Mouse (Mus musculus) brain, adult 2 months (tissue): ENCODE data around the gene Dnase1l3.
"Not testable (repeated sequence)": the region's sequence is repeated elsewhere in the genome, so short reads cannot be mapped to it uniquely, and the experiment has no call there.

ENCODE experiments used
- DNase-seq: peaks from one replicate; pipeline ENCODE4 v3.0.0; 2011; ENCODE audit warnings: low read depth, low spot score

Dnase1l3 gene

GRCm38 (mm10) chr14:8011938-8012337, 17.6 kb upstream of the Dnase1l3 start:
- no peak for DNase-seq

- no peak for DNase-seq
Observed at GRCm38 (mm10) chr14:8011297-8011696, 16.9 kb upstream of the Dnase1l3 start.

DNA sequence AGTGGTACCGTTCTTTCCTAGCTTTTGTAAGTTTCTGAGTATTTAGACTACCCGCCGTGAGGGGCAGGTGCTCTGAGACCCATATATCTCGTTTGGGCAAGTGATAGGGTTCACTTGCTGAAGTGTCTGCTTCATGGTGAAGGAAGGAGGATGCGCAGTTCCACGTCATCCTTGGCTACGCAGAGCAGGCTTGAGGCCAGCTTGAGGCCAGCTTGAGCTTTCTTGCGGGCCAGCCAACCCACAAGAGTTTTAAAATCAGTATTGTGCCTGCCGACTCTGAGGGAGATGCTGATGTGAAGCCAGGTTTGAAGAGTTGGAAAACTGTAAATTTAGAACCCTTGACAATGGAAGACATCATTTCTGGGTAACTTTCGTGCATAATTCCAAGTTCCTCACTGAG, 13.6 kb upstream of the Dnase1l3 start:
- peak; percentile 77 for DNase-seq

GRCm38 (mm10) chr14:8007486-8007885, 13.1 kb upstream of the Dnase1l3 start:
- no peak for DNase-seq

DNA sequence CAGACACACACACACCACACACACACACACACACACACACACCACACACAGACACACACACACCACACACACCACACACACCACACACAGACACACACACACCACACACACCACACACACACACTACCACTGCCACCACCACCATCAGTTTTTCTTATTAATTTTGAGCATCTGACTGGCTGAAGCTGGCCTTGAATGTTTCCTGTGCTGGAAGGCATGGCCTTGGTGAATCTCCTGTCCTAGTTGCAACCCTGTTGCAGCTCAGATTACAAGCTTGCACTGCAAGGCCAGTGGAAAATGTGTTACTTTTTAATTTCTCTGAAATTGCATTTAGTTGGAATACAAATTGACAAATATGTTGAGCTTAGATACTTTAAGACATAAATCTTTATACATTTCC, 12.7 kb upstream of the Dnase1l3 start:
- DNase-seq: no peak

- not testable (repeated sequence) for DNase-seq
Observed at GRCm38 (mm10) chr14:8006061-8006460, 11.7 kb upstream of the Dnase1l3 start.

DNA sequence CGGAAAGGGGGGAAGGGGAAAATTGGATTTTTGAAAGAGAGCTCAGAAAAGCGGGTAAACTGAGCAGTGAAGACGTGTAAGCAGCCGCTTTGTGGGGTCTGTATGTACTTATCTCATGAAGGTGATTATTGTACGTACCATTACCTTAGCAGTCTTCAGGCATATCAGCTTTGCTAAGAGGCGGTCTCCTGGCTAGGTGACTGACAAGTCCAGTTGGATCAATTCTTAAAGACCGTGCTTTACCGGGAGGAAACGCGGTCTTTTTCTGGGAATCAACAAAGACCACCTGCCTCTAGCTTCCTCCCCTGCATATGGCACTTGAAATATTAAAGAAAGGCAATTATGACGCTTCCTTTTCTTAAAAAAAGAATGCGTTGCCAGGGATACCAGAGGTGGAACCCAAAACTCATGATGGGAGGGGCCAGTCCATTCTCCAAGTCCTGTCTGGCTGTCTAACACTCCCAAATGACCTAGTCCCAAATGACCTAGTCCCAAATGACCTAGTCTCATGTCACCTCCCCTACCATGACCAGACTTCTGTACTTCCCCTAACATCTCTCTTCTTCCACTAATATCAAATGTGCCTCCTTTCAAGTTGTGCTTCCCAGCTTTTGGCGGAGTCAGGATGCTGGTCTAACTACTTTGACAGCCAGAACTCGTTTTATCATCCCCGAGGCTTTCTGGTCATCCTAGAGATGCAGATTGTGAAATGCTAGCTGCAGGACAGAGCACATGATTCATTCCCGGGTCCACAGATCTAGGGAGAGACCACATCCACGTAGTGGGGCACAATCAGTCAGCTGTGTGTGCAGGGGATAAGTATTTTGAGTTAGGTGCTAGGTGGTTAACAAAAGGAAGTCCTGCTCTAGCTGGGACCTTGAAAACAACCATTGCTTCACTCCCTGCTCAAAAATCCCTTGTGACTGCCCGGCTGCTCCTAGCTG, 9.6 kb upstream of the Dnase1l3 start:
- DNase-seq: peak; percentile 48

- peak; percentile 76 for DNase-seq
Observed at GRCm38 (mm10) chr14:8003093-8003670, 8.8 kb upstream of the Dnase1l3 start.

DNA sequence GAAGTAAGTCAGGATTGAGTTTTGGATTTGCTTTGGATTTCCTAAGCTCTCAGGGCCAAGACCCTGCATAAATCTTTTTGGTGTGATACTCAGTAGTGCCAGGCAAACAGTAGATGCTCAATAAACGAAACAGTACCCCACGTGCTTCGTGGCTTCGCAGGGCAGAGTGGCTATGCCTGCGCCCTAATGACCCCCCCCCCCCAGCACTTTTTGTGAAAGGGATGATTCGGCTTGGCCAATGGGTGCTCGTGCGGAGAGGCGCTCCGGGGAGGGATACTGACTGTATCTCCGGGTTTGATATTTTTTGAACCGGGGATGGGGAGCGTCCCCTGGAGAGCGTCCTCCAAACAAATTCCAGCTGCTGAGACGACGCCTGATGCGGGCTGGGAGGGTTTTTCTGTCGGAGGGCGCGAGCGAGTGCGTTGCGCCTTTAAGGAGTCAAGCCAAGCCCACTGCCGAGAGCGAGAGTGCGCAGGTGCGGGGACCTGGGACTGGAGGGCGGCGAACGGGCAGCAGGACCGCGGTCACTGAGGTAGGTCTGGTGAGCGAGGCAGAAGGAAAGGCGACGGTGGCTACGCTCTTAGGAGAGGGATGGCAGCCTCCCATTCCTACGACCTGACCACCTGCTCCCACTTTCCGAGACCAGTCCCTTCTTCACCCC, 8.2 kb upstream of the Dnase1l3 start, which contains the start of gene Abhd6:
Abhd6 (plus strand) TSS at position 471 of the 661 bp plus-strand sequence.
- peak; percentile 95 for DNase-seq

DNA sequence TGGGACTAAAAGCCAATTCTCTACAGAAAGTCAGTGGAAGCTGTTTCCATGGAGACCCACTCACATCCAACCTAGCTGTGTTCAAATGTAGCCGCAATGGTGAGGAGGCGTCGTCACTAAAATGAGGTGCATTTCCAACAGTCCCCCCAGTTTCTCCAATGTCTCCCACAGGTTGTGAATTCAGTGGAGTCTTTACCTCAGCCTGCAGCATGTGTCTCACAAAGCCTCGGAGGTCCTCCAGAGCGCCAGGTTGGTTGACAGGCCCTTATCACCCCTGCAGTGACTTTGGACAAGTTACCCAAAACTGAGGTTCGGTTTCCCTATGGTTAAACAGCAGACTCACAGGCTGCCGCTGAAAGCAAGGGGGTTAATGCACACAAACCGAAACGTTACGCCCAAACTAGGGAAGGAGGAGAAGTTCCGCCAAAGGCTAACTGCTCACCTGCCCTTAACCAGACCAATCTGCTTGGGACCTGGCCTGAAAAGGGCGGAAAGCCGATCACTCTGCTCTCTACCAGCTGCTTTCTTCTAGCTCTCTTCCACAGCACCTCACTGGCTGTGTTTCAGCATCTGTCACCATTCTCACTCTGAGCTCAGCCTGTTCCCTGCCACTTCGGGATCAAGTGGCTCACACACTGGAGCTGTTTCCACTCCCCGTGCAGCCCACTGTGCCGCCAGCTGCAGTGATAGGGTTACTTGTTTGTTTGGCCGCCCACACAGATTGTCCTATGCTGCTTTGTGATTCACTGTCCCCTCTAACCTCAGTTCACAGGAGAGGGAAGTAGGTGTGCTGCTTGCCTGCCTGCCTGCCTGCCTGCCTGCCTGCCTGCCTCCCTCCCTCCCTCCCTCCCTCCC, 6.7 kb upstream of the Dnase1l3 start:
- DNase-seq: peak; percentile 80

GRCm38 (mm10) chr14:8000247-8000646, 5.9 kb upstream of the Dnase1l3 start:
- no peak for DNase-seq

- no peak for DNase-seq
Observed at GRCm38 (mm10) chr14:7999435-7999834, 5.1 kb upstream of the Dnase1l3 start.

GRCm38 (mm10) chr14:7999030-7999429, 4.7 kb upstream of the Dnase1l3 start:
- DNase-seq: no peak

GRCm38 (mm10) chr14:7997255-7997696, 2.9 kb upstream of the Dnase1l3 start:
- DNase-seq: peak; percentile 95

GRCm38 (mm10) chr14:7992158-7992557, 2.2 kb downstream of the Dnase1l3 start:
- no peak for DNase-seq

- no peak for DNase-seq
Observed at GRCm38 (mm10) chr14:7991108-7991776, 3.1 kb downstream of the Dnase1l3 start.

- no peak for DNase-seq
Observed at GRCm38 (mm10) chr14:7989961-7990360, 4.4 kb downstream of the Dnase1l3 start.

DNA sequence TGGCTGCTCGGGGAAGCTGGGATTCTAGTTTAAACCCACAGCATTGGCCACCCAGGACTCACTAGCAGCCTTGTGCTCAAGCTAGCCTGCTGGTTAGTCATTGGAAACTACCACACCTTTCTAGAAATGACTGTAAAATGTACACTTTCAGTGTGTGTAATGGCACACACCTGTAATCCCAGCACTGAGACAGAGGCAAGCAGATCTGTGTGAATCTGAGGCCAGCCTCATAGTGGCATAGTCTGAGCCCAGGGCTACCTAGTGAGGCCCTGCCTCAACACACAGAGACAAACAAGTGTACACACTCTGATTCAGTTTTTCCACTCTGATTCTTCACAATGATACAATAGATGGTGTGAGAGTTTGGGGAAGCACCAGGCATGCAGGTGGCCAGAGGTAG, 5.0 kb downstream of the Dnase1l3 start:
- DNase-seq: no peak

GRCm38 (mm10) chr14:7986913-7987312, 7.5 kb downstream of the Dnase1l3 start:
- no peak for DNase-seq

DNA sequence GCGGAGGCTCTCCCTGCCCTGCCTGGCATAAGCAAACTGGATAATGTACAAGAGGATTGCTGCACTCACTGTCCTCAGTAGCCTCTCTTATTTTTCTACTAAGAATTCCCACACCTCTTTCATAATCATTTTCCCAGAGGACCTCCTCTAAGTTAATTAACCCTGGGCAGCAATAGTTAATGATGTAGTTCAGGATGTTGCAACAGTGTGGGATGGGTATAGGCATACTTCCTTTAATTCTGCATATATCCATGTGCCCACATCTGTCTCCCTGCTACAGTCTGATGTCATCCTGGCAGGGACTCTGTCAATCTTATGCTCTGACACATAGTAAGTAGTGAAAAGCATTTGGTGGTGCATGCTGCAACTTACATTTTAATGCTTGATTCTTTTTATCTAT, 13.1 kb downstream of the Dnase1l3 start:
- no peak for DNase-seq

GRCm38 (mm10) chr14:7978183-7978582, 16.2 kb downstream of the Dnase1l3 start:
- DNase-seq: no peak
